Mouse (Mus musculus): ENCODE measurements around the gene Defb22.

Defb22 gene

GRCm38 (mm10) chr2:152490038-152490437, at the start of gene Defb22:
TSS of gene Defb22 (minus strand) at chr2:152490138.
- no peak for ATAC-seq (ENCODE audit: insufficient number of reproducible peaks, low FRiP score, low TSS enrichment)

DNA sequence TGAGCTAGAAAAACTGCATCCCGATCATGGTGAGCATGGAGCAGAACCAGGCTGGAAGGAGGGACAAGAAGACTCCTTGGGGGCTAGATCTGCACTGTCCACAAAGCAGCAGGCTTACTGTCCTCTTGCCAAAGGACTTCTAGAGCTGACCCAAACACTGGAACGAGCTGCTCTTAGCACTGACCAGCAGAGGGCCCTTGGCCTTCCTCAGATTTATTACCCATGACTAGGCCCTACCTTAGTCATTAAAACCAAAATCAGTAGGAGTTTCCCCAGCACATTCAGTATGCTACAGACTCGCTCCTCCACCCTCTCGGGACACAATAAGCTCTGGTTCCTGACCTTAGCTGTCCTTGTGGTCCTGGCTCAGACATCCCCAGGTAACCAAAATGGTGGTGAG, 28.0 kb upstream of the Defb22 start, which contains the start of gene Defb28:
Gene Defb28 (plus strand): TSS at position 275 of the 400 bp plus-strand sequence.
- no peak for ATAC-seq (ENCODE audit: insufficient number of reproducible peaks, low FRiP score, low TSS enrichment)

DNA sequence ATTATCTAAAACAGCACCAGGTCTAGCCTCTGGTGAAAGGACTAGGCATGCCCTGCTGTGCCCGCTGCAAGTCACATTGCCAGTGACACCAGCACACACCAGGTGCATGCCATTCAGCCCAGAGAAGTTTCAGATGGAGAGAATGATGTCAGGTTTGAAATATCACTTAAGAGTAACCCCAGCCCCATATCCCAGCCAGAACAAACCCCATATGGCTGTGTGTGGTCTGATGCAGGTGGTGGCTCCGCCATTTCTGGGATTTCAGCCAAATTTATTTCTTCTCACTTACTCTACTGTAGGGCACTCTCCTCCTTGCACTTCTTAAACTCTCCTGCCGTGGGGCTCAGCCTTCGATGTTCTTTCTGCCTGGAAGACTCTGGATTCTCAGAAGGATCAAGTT, 26.1 kb upstream of the Defb22 start:
- ATAC-seq (ENCODE audit: insufficient number of reproducible peaks, low FRiP score, low TSS enrichment), result no peak

DNA sequence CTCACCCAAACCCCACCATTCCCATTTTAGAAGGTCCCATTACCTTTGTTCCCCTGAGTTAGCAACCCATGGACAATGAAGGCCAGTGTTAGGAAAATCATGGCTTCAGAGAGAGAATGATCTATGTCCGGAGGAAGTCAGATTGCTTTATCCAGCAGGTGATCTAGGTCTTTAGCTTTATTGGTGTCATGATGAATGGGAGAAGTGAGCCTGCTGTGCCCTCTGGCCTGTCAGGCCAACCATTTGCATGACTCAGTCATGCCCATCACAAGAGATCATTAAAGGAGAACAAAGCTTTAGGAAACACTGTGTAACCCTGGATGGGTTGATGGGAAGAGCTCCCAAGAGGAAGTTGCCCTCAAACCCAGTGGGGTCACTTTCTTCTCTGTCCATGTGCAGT, 21.7 kb upstream of the Defb22 start, which contains the start of gene Defb26:
Gene Defb26 (minus strand): TSS at position 101 of the 400 bp plus-strand sequence.
- ATAC-seq (ENCODE audit: insufficient number of reproducible peaks, low FRiP score, low TSS enrichment), result no peak

- no peak for ATAC-seq (ENCODE audit: insufficient number of reproducible peaks, low FRiP score, low TSS enrichment)
Measured at GRCm38 (mm10) chr2:152503950-152504349, 14.0 kb upstream of the Defb22 start.

DNA sequence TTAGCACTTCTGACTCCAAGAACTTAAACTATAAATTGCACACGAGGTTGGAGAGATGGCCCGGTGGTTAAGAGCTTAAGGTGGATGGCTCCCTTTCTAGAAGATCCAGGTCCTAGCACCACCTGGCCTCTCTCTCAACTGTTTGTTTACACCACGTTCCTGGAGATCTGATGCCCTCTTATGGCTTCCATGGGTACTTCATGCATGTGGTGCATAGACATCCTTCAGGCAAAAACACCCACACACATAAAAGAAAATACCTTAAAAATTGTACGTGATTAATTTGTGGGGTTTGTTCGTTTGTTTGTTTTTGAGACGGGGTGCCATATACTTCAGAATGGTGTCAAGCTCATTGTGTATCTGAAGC, 10.9 kb upstream of the Defb22 start:
- ATAC-seq (ENCODE audit: insufficient number of reproducible peaks, low FRiP score, low TSS enrichment), result no peak

- ATAC-seq (ENCODE audit: insufficient number of reproducible peaks, low FRiP score, low TSS enrichment), result no peak
Measured at GRCm38 (mm10) chr2:152500204-152500862, 10.4 kb upstream of the Defb22 start.

GRCm38 (mm10) chr2:152498020-152498419, 8.1 kb upstream of the Defb22 start:
- no peak for ATAC-seq (ENCODE audit: insufficient number of reproducible peaks, low FRiP score, low TSS enrichment)

GRCm38 (mm10) chr2:152493151-152493550, 3.2 kb upstream of the Defb22 start:
- ATAC-seq (ENCODE audit: insufficient number of reproducible peaks, low FRiP score, low TSS enrichment), result no peak

GRCm38 (mm10) chr2:152487024-152487423, 2.9 kb downstream of the Defb22 start:
- ATAC-seq (ENCODE audit: insufficient number of reproducible peaks, low FRiP score, low TSS enrichment), result no peak

DNA sequence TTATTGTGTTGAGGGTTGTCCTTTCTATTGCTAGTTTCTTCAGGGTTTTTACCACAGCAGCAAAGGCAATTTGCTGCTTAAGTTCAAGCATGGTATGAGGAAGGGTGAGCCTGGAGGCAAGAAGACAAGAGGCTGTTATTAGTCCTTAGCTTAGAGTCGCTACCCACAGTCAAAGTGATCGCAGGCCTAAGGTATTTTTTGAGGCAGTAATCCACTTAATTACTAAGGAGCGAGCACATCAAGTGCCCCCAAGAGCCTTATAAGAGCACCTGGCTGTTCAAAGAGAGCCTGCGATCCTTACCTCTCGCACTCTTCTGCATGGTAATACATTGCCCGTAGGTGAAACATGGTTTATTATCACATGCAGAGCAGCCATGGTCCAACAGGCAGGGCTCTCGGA, 8.2 kb downstream of the Defb22 start:
- no peak for ATAC-seq (ENCODE audit: insufficient number of reproducible peaks, low FRiP score, low TSS enrichment)

DNA sequence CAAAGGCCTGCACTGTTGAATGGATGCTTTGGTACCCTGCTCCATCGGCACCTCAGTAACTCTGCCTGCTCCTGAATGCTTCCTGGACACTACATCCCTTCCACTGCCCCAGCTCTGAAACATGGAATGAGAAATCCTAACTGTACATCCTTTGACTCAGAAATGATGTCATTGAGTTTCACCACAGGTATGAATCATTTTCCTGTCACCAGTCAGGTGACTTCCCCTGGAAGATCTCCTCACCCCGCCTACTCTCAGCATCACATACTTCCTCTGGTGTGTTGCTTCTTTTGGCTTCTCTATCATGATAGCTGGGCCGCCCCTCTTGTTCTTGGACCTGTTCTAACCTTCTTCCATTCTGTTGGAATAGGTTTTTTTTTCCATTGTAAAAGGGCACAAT, 9.1 kb downstream of the Defb22 start:
- no peak for ATAC-seq (ENCODE audit: insufficient number of reproducible peaks, low FRiP score, low TSS enrichment)

GRCm38 (mm10) chr2:152476763-152477162, 13.2 kb downstream of the Defb22 start, which contains the start of gene Defb20:
TSS of gene Defb20 (plus strand) at chr2:152477063.
- ATAC-seq (ENCODE audit: insufficient number of reproducible peaks, low FRiP score, low TSS enrichment), result no peak

GRCm38 (mm10) chr2:152472434-152472833, 17.5 kb downstream of the Defb22 start:
- no peak for ATAC-seq (ENCODE audit: insufficient number of reproducible peaks, low FRiP score, low TSS enrichment)

DNA sequence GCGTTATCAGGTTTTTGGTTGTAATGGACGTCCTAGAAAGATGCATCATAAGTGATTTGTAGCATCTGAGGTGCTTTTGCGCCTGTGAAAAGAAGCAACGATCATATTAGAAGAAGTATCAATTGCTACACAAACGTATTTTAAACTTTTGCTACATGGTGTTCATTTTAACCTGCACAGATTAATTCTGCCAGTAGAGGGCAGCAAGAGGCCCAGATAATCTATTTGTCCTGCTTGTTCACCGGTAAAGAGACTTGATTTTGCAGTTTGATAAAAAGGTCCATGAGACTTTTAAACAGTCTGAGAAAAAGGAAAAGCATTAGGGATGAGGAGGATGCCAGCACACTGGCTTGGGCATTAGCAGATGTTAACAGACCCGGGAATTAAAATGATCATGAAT, 19.0 kb downstream of the Defb22 start:
- no peak for ATAC-seq (ENCODE audit: insufficient number of reproducible peaks, low FRiP score, low TSS enrichment)

- no peak for ATAC-seq (ENCODE audit: insufficient number of reproducible peaks, low FRiP score, low TSS enrichment)
Measured at GRCm38 (mm10) chr2:152464570-152465150, 25.3 kb downstream of the Defb22 start, which contains the start of gene Defb23. TSS of gene Defb23 (minus strand) at chr2:152464620.

- no peak for ATAC-seq (ENCODE audit: insufficient number of reproducible peaks, low FRiP score, low TSS enrichment)
Measured at GRCm38 (mm10) chr2:152459241-152459640, 30.7 kb downstream of the Defb22 start.

DNA sequence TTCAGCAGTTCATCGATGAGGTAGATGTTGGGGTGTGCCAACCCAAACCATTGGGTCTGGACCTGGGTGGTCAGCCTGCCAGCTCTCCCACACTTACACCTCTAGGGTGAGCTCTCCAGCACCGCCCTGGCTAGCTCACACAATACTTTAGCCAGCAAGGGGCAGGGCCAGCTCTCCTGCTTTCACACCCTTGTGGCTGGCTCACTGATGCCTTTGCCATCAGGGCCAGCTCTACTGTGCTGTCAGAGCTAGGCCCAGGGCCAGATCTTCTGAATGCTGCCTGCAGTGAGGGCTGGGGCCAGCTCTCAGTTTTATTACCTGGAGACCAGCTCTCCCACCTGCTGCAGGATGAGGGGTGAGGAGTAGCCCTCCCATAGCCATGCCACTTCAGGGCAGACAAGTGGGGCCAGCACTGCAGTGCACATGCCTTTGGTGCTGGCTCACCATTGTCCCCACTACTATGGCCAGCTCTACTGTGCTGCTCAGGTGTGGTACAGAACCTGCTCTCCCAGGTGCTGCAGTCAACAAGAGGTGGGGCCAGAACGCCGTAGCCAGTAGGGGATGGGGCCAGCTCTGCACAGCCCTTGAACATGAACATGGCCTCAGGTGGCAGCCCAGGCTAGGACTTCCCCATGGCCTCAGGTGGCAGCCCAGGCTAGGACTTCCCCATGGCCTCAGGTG, 37.7 kb downstream of the Defb22 start:
- peak; percentile 40; the same call in 1 of the 2 replicates for ATAC-seq (ENCODE audit: insufficient number of reproducible peaks, low FRiP score, low TSS enrichment)

DNA sequence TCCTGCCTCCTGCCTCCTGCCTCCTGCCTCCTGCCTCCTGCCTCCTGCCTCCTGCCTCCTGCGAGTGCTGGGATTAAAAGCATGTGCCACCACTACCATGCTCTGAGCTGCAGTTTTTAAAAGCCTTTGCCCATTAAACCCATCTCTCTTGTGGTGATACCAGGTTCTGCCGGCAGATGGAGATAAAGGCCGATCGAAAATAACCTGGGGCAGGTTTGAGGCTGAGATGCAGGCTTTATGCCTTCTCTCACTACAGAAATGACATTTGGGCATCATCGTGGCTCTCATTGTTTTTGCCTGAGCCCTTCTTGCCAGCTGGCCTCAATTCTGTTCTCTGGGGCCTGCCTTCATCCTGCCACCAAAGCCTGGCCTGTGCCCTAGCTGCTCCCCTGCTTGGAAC, 39.7 kb downstream of the Defb22 start:
- peak; percentile 42; the same call in 1 of the 2 replicates for ATAC-seq (ENCODE audit: insufficient number of reproducible peaks, low FRiP score, low TSS enrichment)

DNA sequence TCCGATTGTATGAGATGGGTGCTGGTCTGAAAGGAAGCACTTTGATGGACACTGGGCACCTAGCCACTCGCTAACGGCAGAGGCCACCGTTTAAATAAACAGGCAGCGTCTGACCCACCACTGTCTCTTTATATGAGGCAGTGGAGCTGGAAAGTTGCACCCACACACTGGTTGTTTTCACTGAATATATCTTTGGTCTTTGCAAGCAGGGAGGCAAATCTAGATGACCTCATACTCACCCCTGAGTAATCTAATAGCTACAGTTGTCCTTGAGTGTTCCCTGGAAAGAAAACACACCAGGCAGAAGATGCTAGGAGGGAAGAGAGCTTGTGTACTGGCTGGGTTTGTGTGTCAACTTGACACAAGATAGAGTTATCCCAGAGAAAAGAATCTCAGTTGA, 42.5 kb downstream of the Defb22 start:
- ATAC-seq (ENCODE audit: insufficient number of reproducible peaks, low FRiP score, low TSS enrichment), result no peak

DNA sequence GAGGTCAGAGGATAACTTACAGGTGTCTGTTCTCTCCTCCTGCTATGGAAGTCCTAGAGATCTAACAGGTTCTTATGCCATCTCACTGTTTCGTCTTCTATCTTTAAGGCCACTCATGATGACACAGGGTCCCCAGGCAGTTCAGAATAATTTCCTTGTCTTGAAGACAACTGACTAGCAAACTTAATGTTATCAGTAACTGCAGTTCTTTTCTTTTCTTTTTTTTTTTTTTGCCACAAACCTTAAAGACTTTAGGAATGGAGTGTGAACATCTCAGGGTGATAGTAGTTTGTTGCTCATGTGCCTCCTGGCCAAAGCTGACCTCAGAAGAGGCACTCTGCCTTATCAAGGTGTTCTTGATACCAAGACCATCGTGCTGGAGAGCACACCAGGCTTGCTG, 43.3 kb downstream of the Defb22 start:
- ATAC-seq (ENCODE audit: insufficient number of reproducible peaks, low FRiP score, low TSS enrichment), result no peak

All from cerebellum, adult (tissue).